Mouse (Mus musculus): ENCODE results near the gene Lrrc14b. TPM values are rescaled to one million over a fixed set of nuclear protein-coding genes. Genes with fewer than 3 reads are reported as not detected.

Gene Lrrc14b
- total RNA-seq (2021), result 10 to 100 TPM; 77.1 to 81.7 TPM
- long read RNA-seq, experiment 1, transcript Lrrc14b-201 (2 exons, 2,755 nt), result major isoform, 59 of 93 reads
- long read RNA-seq, experiment 1, partial matches to known transcripts, result 0 of 93 reads
- long read RNA-seq, experiment 1, other reads (novel, unspliced or antisense), result 34 of 93 reads
- long read RNA-seq, experiment 2, transcript Lrrc14b-201 (2 exons, 2,755 nt), result major isoform, 22 of 42 reads
- long read RNA-seq, experiment 2, partial matches to known transcripts, result 0 of 42 reads
- long read RNA-seq, experiment 2, other reads (novel, unspliced or antisense), result 20 of 42 reads

- DNase-seq, result peak; percentile 80 to 85
Measured at GRCm38 (mm10) chr13:74363859-74364235, at the start of gene Lrrc14b. Gene Lrrc14b, minus strand, starts transcription at chr13:74364005.

- no peak for DNase-seq
Measured at GRCm38 (mm10) chr13:74399298-74399839, 35.6 kb upstream of the Lrrc14b start, which contains the start of gene Ftl1-ps1. Gene Ftl1-ps1, plus strand, starts transcription at chr13:74399694.

- DNase-seq, result no peak
Measured at GRCm38 (mm10) chr13:74391156-74391555, 27.4 kb upstream of the Lrrc14b start.

GRCm38 (mm10) chr13:74390371-74390990 is 26.7 kb upstream of the Lrrc14b start, which contains the start of gene Zfp72:
Gene Zfp72, minus strand, starts transcription at chr13:74390836.
- DNase-seq, result peak; percentile 84 to 85

GRCm38 (mm10) chr13:74389730-74390129 is 25.9 kb upstream of the Lrrc14b start:
- DNase-seq, result no peak

DNA sequence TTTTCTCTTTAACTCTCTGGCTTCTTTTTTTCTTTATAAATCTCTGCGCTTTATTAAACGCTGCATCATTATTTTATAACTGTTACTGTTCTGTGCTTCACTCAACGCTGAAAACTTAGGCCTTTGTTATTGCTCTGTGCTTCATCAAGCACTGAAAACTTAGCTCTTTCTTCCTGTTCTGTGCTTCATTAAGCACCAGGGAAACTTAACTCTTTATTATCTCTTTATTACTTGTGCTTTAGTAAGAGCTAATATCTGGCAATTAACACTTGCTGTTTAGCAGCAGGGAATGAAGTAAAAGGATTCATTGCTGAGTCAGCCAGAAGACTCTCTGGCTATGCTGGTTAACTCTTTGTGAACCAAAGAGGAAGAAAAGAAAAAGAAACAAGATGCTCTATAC is 18.5 kb upstream of the Lrrc14b start:
- DNase-seq, result no peak

DNA sequence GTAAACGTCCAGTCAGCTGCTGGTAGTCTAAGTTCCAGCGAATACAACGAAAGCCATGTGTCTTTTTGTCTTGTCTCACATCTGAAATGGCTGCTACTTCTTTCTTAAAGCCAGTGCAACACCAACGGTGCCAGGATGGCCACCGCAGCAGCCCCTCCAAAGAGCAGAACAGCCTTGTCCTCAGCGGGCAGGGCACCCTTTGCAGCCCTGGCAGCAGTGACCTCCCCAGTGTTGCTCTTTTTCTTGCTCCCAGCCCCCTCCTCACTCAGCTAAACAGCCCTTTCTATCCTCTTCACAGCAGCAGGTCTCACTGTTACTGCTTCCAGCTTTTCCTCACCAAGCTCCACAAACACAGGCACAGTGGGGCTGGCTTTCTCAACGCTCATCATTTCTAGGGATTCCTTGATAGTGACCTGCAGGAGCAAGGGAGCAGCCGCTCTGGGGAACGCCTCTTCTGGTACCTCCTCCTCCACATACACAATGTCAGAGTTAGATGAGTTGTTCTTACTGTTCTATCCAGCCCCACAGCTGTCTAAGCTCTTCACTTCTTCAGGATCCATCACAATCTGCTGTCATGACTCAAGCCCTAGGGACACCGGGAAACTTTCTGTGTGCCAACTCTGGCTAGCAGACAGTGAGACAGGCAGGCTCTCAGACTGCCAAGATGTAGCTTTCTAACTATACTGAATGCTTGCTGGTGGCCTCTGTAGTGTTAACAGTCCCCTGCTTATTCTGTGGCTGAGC is 17.9 kb upstream of the Lrrc14b start:
- DNase-seq, result peak in 1 of 2 experiments; percentile 10

DNA sequence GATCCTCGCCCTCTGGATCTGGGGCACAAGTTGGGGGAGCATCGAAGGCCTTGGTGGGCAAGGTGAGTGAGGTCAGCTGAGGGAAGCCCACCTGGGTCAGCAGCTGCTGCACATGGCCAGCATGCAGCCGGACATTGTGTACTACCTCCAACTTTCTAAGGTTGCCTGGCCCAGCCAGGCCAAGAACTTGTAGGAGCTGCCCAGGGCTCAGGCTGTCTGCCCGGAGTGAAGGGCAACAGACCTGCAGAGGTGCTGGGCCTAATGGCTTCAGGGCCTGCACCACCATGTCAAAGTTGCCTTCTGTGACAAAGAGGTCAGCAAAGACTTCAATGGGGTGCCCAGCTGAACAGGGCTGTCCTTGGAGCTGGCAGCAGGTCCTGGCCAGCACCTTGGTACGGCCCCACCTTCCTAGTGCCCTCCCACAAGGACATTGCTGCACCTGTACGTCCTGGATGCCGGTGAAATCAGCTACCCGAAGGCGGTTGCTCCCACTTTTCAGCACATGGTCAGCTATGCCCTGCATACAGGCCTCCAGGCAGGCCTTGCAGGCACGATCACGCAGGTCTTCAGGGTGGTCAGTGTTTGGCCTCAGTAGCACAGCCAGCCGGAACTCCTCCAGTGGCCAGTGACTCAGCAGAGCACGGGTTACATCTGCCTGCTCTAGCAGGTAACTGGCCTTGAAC is 488 bp downstream of the Lrrc14b start:
- DNase-seq, result peak in 1 of 2 experiments; percentile 39

DNA sequence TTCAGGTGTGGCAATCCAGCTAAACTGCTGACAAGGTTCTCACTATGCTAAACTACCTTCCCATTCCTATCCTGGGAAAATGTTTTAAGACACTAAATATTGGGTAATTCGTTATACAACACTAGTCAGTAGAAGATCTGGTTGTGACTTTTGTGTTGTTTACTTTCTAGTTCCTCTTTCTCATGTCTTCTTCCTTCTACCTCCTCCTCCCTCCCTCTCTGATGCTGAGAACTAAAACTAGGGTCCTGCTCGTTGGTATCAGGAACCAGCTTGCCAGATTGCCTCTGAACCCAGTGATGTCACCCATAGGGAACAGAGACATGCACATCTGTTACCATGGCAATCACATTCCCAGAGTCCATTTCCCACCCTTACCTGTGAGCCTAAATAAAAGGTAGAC is 1.6 kb downstream of the Lrrc14b start:
- DNase-seq, result no peak

- no peak for DNase-seq
Measured at GRCm38 (mm10) chr13:74356491-74356890, 7.3 kb downstream of the Lrrc14b start.

DNA sequence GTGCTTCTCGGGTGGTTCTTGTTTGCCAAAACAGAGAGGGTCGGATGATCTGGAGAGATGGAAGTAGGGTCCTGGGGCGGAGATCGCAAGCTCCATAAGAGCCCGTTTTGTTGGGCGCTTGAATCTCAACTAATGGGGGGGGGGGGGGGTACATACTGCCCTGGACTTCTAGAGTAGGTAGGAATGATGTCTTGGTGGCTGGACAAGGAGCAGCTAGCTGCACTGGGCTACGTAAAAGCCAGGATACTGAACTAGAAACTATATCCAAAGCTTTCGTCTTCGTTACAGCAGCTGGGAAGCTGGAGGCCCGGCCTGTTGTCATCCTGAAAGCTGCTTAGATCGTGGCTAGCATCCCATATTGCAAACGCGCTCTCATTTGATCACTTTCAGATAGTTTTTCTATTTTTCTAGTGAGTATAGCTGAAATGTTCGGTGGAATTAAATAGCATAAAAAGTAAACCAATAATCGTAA is 13.3 kb downstream of the Lrrc14b start:
- no peak for DNase-seq

DNA sequence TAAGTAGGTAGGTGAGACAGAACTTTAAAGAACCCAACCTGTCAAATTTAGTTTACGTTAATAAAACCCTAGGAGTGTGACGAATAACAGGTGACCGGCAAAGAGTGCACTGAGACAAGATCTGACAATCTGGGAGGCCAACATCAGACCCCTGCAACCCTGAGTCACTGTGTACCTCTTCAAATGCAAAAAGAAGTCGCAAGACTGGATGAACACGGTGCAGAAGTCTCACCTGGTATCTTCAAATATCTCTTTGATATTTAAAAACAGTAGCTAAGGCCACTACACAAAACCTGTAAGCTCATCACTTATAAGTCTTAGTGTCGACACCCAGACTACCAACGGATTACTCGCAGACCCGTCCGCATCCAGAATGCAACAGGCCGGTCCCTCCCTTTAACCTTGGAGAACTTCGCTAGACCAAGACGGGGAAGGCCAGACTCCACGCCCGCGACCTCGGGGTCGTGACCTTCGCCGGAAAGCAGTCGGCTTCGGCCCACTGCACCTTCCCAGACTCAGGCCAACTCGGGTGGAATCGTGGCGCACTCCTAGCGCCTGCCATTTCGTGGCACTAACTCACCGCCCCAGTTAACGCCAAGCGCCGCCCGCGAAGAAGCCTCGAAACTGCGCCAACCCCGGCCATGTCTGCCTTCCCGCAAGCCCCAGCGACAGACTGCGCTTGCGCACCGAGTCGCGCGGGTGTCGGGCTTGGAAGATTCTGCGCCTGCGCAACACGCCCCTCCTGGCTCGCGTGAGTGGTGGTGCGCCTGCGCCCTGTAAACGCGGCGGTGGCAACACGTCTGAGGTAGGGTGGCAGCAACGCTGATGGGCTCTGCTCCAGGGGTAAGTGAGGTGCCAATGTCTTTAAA is 14.0 kb downstream of the Lrrc14b start, which contains the start of the genes Sdha and Ccdc127:
Sdha (minus strand) TSS at position 715 of the 869 bp plus-strand sequence.
Ccdc127 (plus strand) TSS at position 744 of the 869 bp plus-strand sequence.
- peak; percentile 96 to 97 for DNase-seq

DNA sequence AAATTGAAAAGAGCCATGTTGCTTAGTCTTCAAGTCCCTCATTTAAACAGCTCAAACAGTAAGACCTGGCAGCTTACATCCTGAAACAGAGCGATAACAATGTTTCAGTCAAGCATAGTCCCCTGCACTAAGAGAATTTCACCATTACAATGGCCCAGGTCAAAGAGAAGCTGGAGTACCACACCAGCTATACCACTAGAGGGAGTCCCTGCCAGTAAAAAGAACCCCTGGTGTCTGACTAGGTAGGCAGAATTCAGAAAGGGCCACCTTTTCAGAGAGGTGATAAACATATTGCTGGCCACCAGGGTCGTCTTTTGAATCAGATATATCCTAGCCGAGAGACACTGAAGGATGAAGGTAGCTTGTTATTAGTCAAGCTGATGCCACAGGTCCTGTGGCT is 22.8 kb downstream of the Lrrc14b start:
- peak in 1 of 2 experiments; percentile 27 for DNase-seq

GRCm38 (mm10) chr13:74329321-74329720 is 34.5 kb downstream of the Lrrc14b start:
- DNase-seq, result no peak

DNA sequence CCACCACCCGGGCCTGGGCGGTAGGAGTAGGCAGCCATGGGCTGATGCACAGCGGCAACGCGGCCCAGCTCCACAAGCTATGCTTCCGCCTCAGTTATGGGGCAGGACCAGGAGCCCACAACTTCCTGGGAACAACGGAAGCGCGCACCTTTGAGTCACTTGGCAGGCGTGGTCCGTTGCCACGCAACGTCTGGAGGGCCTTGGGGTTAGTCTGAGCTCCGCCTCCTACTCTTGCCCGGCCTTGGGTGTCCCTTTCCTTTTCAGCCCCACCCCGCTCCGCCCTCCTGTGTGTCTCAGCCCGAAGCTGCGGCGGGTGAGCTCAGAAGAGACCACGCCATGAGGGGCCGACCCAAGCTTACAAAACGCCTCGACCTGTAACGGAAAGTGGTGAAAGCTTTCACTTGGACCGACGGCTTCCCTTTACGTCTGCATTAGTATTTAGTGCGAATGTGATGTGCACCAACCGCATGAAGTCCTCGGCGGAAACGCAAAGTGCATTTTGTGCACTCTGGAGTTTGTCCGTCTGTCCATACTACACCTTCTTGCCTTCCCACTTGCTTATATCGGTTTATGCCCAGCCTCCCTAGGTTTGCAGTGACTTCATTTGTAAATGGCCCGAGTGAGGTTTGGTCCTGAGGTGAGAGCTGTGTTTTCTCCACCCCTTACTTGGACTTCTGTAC is 46.5 kb downstream of the Lrrc14b start, which contains the start of gene Pdcd6:
Pdcd6 (minus strand) TSS at position 411 of the 680 bp plus-strand sequence.
- DNase-seq, result peak; percentile 95 to 98

DNA sequence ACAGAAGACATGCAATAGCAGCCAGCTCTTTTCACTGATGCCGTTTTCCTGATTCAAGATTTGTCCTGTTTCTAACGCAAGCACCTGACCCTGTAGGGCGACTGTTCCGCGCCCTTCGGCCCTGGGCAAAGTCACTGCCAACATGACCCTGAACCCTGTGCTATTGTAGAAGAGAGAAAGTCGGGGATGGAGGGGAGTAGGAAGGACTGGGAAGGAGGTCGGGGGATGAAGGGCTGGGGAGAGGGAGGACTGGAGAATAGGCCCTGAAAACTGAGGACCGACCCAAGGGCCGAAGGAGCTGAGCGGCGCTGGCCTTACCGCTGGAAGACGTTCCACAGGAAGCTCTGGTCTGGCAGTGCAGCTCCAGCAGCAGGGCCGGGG is 47.0 kb downstream of the Lrrc14b start:
- no peak for DNase-seq

GRCm38 (mm10) chr13:74316386-74316785 is 47.4 kb downstream of the Lrrc14b start:
- DNase-seq, result no peak

DNA sequence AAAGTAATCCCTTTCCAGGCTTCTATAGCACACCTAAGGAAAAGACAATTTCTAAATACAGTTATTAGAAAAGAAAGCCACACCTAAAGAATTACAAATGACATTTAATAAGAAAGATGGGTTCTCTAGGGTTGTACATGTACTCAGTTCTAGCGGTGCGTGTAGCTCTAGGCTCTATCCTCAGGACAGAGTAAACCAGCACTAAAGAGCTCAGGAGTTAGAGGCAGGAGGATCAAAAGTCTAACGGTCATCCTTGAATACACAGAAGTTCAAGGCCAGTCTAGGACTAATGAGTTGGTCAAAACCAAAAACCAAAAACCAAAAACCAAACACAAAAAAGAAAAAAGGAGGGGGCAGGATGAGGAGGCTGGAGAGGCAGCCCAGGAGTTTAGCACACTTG is 49.2 kb downstream of the Lrrc14b start:
- DNase-seq, result no peak
